Mouse (Mus musculus) heart, postnatal 0 days (tissue): ENCODE data around the gene Vwc2. TPM values are rescaled to one million over a fixed set of nuclear protein-coding genes. Genes with fewer than 3 reads are reported as not detected.

ENCODE experiments used
- ATAC-seq: fragments of 200-750 bp; cut with Nextera tagmentation; 2 replicates; pipeline ENCODE4 v1.8.0; 2017; ENCODE audit warnings: low read depth, moderate number of reproducible peaks, moderate library complexity; ENCODE audit not compliant: insufficient read depth
- DNase-seq: peaks from one replicate; pipeline ENCODE4 v3.0.0-alpha.2; 2016; ENCODE audit warnings: low spot score
- H3K27ac ChIP-seq: fragments of 300-500 bp; sonication (generic); 2 replicates; pipeline ENCODE4 v1.5.1; 2014; ENCODE audit warnings: low read depth, mild to moderate bottlenecking
- H3K27me3 ChIP-seq: fragments of 300-500 bp; sonication (generic); 2 replicates; pipeline ENCODE4 v1.6.1; 2014; ENCODE audit warnings: low read length, mixed read lengths; ENCODE audit not compliant: control insufficient read depth, insufficient read depth
- H3K36me3 ChIP-seq: fragments of 300-500 bp; sonication (generic); replicated peaks from 2 replicates; pipeline ENCODE4 v1.6.1; 2014; ENCODE audit warnings: low read length, mixed read lengths; ENCODE audit not compliant: control insufficient read depth, insufficient read depth
- H3K4me1 ChIP-seq: fragments of 300-500 bp; sonication (generic); 2 replicates; pipeline ENCODE4 v1.6.1; 2014; ENCODE audit warnings: antibody characterized with exemption; ENCODE audit not compliant: control insufficient read depth, insufficient read depth
- H3K4me2 ChIP-seq: fragments of 300-500 bp; sonication (generic); 2 replicates; pipeline ENCODE4 v1.6.1; 2014; ENCODE audit warnings: low read depth, mild to moderate bottlenecking, low read length, moderate library complexity
- H3K4me3 ChIP-seq: fragments of 300-500 bp; sonication (generic); 2 replicates; pipeline ENCODE4 v1.5.1; 2014; ENCODE audit warnings: low read depth, low read length
- H3K9ac ChIP-seq: fragments of 300-500 bp; sonication (generic); replicated peaks from 2 replicates; pipeline ENCODE4 v1.6.1; 2014; ENCODE audit warnings: low read depth, low read length, mixed read lengths
- H3K9me3 ChIP-seq: fragments of 300-500 bp; sonication (generic); replicated peaks from 2 replicates; pipeline ENCODE4 v1.6.1; 2016; ENCODE audit warnings: low read length; ENCODE audit not compliant: control insufficient read depth
- CTCF ChIP-seq: IDR thresholded peaks from 2 replicates; pipeline ENCODE4 v1.5.1; 2016; ENCODE audit warnings: antibody characterized with exemption, control low read depth, low read depth
- EP300 ChIP-seq: IDR thresholded peaks from 2 replicates; pipeline ENCODE4 v1.6.1; 2016; ENCODE audit warnings: antibody characterized with exemption, low read depth
- WGBS: fragments of 180-500 bp; shearing (Covaris S2); extraction: QIAGEN DNeasy Blood & Tissue Kit; methylation state at CpG from one replicate; pipeline ENCODE4 v1.1.7; 2014; 5-methylcytosine and 5-hydroxymethylcytosine counted together
- polyA plus RNA-seq: library from polyadenylated mRNA; unstranded; fragments of >200 nt; fragmentation: Nextera tagmentation; extraction: Ambion mirVana; gene quantifications from 2 replicates; pipeline ENCODE4 v1.2.1, GENCODE M21; 2015
- total RNA-seq: library from RNA; depleted of rRNA; stranded (reverse); fragments of >200 nt; gene quantifications from 2 replicates; pipeline ENCODE4 v1.2.3, GENCODE M21; 2014; ENCODE audit warnings: low replicate concordance

Vwc2 gene
- total and polyA plus RNA-seq, 2 experiments from 2014 or later = 0.53 to 7.0 TPM

DNA sequence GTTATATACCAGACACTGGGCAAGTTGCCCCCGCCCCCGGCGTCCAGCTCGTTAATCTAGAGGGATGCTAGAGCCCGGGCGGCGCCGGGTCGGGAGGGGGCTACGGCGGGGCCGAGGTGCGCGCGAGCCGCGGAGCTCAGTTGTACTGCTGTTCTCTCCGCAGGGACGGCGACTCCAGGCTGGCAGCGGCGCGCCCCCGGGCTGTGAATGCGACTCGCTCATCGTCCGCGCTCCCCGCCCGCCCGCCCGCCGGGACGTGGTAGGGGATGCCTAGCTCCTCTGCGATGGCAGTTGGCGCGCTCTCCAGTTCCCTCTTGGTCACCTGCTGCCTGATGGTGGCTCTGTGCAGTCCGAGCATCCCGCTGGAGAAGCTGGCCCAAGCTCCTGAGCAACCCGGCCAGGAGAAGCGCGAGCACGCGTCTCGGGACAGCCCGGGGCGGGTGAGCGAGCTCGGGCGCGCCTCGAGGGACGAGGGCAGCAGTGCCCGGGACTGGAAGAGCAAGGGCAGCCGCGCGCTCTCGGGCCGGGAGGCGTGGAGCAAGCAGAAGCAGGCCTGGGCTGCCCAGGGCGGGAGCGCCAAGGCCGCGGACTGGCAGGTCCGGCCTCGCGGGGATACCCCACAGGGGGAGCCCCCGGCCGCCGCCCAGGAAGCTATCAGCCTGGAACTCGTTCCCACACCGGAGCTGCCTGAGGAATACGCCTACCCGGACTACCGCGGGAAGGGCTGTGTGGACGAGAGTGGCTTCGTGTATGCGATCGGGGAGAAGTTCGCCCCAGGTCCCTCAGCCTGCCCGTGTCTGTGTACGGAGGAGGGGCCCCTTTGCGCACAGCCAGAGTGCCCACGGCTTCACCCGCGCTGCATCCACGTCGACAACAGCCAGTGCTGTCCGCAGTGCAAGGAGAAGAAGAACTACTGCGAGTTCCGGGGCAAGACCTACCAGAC, 1.9 kb downstream of the Vwc2 start:
- Histone ChIP-seq H3K27ac (no peak overlapping the region), H3K9ac (no peak overlapping the region), H3K9me3 (no peaks in the 10 kb centered on the region), H3K27me3 (peaks cover 57% of the 10 kb centered on the region), H3K36me3 (no peaks in the 10 kb centered on the region), H3K4me2 (peak overlapping the region; percentile 65), H3K4me1 (no peaks in the 10 kb centered on the region), H3K4me3 (peak overlapping the region; percentile 42)
- WGBS = under 1% methylated on average over 89 of the region's 93 CpGs
- 0 out of 2 replicates have a peak, but pooled peaks have one; percentile 41 for ATAC-seq
- TF ChIP-seq CTCF (no peak), EP300 (no peak)
- DNase-seq = no peak

DNA sequence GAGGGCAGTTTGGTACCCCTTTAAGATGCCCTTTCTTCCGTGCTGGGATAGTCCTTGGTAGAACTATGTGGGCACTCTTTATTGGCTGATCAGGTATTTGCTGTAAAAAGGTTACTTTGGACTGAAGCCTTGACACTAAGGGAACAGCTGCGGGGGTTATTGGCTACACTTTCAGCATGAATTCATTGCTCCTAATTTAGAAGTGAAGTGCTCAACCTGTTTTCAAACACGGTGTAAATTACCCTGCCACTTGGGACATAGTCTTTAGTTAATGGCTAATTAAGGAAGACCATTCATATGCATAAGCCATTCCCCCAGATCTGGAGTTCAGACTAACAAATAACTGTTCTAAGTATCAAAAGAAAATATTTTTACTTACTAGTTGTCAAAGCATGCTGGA, 2.7 kb downstream of the Vwc2 start:
- 9% methylated on average over 3 of the region's 3 CpGs for WGBS
- H3K27ac ChIP-seq = no peak overlapping the region
- ATAC-seq (no peak), DNase-seq (no peak)
- no peak overlapping the region for H3K9ac ChIP-seq
- TF ChIP-seq EP300 (no peak), CTCF (no peak)
- H3K9me3 ChIP-seq = no peaks in the 10 kb centered on the region
- H3K36me3 ChIP-seq = no peaks in the 10 kb centered on the region
- H3K4me2 ChIP-seq = peak overlapping the region; percentile 65
- no peaks in the 10 kb centered on the region for H3K4me1 ChIP-seq
- H3K4me3 ChIP-seq = peak overlapping the region; percentile 42; the same call in 1 of the 2 replicates
- H3K27me3 ChIP-seq = peaks cover 57% of the 10 kb centered on the region

DNA sequence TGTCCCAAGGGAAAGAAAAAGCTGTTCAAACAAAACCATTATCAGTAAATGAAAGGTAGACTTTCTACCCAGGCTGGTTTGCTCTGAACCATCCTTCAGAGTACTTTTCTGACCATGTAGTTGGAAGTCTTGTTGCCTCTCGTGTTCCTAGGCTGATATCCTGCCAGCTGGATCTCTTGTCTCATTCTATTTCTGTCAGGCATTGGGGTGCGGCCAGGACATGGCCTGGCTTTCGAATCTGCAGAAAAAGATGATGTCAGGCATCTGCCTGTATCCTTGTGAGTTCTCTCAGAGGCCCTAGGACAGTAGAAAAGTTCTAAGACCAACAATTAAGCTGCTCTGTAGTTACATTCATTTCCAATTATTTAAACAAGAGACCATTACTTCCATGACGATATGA, 8.8 kb downstream of the Vwc2 start:
- no peak overlapping the region for H3K9ac ChIP-seq
- no peaks in the 10 kb centered on the region for H3K4me1 ChIP-seq
- H3K4me2 ChIP-seq = no peak overlapping the region
- DNase-seq = no peak
- no peaks in the 10 kb centered on the region for H3K36me3 ChIP-seq
- no peak overlapping the region for H3K4me3 ChIP-seq
- no peaks in the 10 kb centered on the region for H3K9me3 ChIP-seq
- TF ChIP-seq EP300 = no peak
- TF ChIP-seq CTCF = no peak
- H3K27me3 ChIP-seq = peaks cover 3% of the 10 kb centered on the region
- no peak overlapping the region for H3K27ac ChIP-seq
- ATAC-seq = no peak
- 39% methylated on average over 4 of the region's 4 CpGs for WGBS

DNA sequence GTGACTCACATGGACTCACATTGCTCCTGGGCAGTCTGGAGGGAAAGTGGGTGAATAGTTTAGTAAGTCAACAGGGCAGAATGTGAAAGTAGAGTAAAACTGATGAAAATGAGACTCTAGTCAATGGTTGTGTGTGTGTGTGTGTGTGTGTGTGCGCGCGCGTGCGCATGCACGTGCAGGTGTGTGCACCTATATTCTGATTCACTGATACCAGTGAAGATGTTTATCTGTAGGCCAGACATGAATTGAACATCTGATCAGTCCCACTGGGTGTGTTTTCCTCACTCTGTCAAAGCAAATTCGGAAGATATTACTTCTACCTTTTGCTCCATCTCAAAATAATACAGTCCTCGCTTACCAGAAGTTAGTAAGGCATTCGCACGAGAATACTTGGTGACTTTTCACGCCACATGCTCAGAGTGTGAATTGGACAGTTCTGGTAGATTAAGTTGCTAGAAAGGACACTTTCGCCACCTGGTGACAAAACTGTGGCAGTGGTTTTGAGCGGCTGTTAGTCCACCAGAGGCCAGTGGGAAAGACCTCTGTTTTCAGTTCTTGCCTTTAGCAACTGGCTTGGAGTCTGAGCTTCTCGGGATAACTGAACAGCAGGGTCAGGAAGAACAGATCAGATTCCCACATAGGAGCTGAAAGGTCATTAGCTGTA, 17.5 kb downstream of the Vwc2 start:
- 52% methylated on average over 14 of the region's 14 CpGs for WGBS
- no peak overlapping the region for H3K27ac ChIP-seq
- no peak overlapping the region for H3K9ac ChIP-seq
- H3K4me1 ChIP-seq = no peaks in the 10 kb centered on the region
- ATAC-seq (peak; percentile 41; the same call in 1 of the 2 replicates), DNase-seq (peak; percentile 19)
- no peaks in the 10 kb centered on the region for H3K9me3 ChIP-seq
- H3K4me3 ChIP-seq = no peak overlapping the region
- H3K4me2 ChIP-seq = no peak overlapping the region
- peak; percentile 82 for TF ChIP-seq CTCF
- TF ChIP-seq EP300 = no peak
- no peaks in the 10 kb centered on the region for H3K36me3 ChIP-seq
- no peaks in the 10 kb centered on the region for H3K27me3 ChIP-seq

DNA sequence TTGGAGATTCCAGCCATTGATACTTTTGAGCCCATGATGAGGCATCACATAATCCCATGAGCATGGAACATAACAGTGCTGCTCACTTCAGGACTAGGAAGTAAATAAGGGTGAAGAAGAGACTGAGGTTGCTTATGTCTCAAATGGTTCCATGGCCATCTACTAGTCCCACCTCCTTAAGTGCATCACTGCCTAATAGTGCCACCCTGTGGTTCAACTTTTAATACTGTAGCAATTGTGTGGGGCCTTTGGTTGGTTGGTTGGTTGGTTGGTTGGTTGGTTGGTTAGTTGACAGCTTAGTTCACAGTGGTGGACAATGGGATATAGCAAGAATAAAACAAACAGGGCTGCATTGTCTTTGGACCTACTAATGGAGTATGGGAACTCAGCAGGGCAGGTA, 26.6 kb downstream of the Vwc2 start:
- no peaks in the 10 kb centered on the region for H3K36me3 ChIP-seq
- no peak overlapping the region for H3K27ac ChIP-seq
- DNase-seq (no peak), ATAC-seq (no peak)
- TF ChIP-seq CTCF (no peak), EP300 (no peak)
- no peaks in the 10 kb centered on the region for H3K9me3 ChIP-seq
- no peak overlapping the region for H3K9ac ChIP-seq
- no peaks in the 10 kb centered on the region for H3K27me3 ChIP-seq
- H3K4me2 ChIP-seq = no peak overlapping the region
- H3K4me1 ChIP-seq = no peaks in the 10 kb centered on the region
- H3K4me3 ChIP-seq = no peak overlapping the region
